Mouse (Mus musculus) stomach, postnatal 0 days (tissue): ENCODE measurements around the gene Psmc2.

ENCODE experiments used
- CTCF ChIP-seq: IDR thresholded peaks from 2 replicates; pipeline ENCODE4 v1.5.1; 2016; ENCODE audit warnings: antibody characterized with exemption, low read depth, mild to moderate bottlenecking, moderate library complexity
- EP300 ChIP-seq: optimal IDR thresholded peaks from 2 replicates; pipeline ENCODE3; 2016; ENCODE audit warnings: antibody characterized with exemption

GRCm38 (mm10) chr5:21847438-21847837, 62.4 kb downstream of the Psmc2 start:
- no peak for TF ChIP-seq CTCF
- TF ChIP-seq EP300, result no peak
